Mouse (Mus musculus): ENCODE data around the gene Trim31.
A peak's percentile ranks its signal among the peaks of the same experiment; 100 is the strongest.

Trim31 gene

GRCm38 (mm10) chr17:36947051-36947819 is 49.3 kb downstream of the Trim31 start:
- peak; percentile 68 for DNase-seq

GRCm38 (mm10) chr17:36948286-36948685 is 50.4 kb downstream of the Trim31 start:
- DNase-seq, result peak; percentile 36

GRCm38 (mm10) chr17:36949265-36949664 is 51.3 kb downstream of the Trim31 start:
- peak; percentile 50 for DNase-seq

GRCm38 (mm10) chr17:36950981-36951947 is 53.3 kb downstream of the Trim31 start, which contains the start of gene Ppp1r11:
Gene Ppp1r11 (minus strand): TSS chr17:36951741.
- DNase-seq, result peak; percentile 98

- peak; percentile 63 for DNase-seq
These were observed 54.7 kb downstream of the Trim31 start for GRCm38 (mm10) chr17:36952631-36953030.

GRCm38 (mm10) chr17:36953062-36953461 is 55.1 kb downstream of the Trim31 start:
- DNase-seq, result no peak

- peak; percentile 94 for DNase-seq
These were observed 60.3 kb downstream of the Trim31 start, which contains the start of the genes Znrd1 and Znrd1as for GRCm38 (mm10) chr17:36957999-36958743. Gene Znrd1 (minus strand): TSS chr17:36958559. Gene Znrd1as (plus strand): TSS chr17:36958592.

- peak; percentile 38 for DNase-seq
These were observed 61.0 kb downstream of the Trim31 start for GRCm38 (mm10) chr17:36958884-36959283.
